Mouse (Mus musculus): ENCODE measurements around the gene Fam71f1. TPM values are rescaled to one million over a fixed set of nuclear protein-coding genes. Genes with fewer than 3 reads are reported as not detected.
A peak's percentile ranks its signal among the peaks of the same experiment; 100 is the strongest.

Fam71f1 gene
- polyA plus RNA-seq (2016; fragmentation: Nextera tagmentation; extraction: Ambion mirVana), result 0.18 TPM in 2 replicates

DNA sequence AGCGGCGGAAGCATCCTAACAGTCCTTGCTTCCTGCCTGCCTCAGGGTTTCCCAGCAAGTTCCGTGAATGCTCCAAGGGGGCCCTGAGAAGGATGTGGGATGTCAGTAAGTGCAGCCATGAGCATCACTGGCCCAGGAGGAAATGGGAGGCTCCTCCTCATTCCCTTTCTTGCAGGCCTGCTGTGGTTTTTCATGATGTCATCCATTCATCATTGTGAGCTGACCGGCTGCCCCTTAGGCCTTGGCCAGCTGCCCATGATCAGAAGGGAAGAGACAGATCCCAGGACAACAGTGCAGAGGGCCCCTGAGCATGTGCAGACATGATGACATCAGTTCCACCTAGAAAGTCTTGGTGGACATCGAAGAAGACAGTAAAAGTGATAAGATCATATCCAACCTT lies at the start of gene Fam71f1:
Fam71f1 (plus strand) TSS at position 262 of the 400 bp plus-strand sequence.
- whole genome bisulfite sequencing, result 26% methylated on average over 5 of the region's 5 CpGs
- ATAC-seq (ENCODE audit: insufficient number of reproducible peaks, low FRiP score), result peak; percentile 81
- Histone ChIP-seq H3K9ac (no peak within 1 kb of the TSS), H3K27me3 (replicated peaks) (no peaks in the 10 kb centered on the region), H3K9me3 (replicated peaks) (no peaks in the 10 kb centered on the region), H3K4me3 (no peak within 1 kb of the TSS), H3K36me3 (no peaks in the 10 kb centered on the region), H3K27ac (ENCODE audit: poor library complexity, severe bottlenecking) (peak within 1 kb of the TSS; percentile 33; the same call in 1 of the 2 replicates), H3K4me1 (replicated peaks) (peaks cover 10% of the 10 kb centered on the region), H3K4me2 (no peak within 1 kb of the TSS)

DNA sequence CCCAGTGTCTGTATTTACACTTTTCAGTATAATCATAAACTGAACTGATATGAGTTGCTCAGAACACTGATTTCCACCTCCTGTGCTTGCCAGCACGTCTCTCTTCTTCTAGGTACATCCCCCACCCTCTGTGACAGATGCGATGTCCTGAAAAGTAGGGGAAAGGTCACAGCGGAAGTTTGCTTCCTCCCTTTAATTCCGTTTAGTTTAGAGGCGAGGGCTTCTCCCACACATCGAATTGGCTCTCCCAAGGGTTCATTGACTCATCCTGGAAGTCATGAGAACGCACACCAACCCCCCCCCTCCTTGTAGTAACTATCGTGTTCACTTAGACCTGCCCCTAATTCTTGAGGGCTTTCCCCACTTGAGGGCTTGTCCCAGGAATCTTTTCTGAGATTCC lies 48.0 kb upstream of the Fam71f1 start:
- peak overlapping the region; percentile 50 for H3K4me2 ChIP-seq

DNA sequence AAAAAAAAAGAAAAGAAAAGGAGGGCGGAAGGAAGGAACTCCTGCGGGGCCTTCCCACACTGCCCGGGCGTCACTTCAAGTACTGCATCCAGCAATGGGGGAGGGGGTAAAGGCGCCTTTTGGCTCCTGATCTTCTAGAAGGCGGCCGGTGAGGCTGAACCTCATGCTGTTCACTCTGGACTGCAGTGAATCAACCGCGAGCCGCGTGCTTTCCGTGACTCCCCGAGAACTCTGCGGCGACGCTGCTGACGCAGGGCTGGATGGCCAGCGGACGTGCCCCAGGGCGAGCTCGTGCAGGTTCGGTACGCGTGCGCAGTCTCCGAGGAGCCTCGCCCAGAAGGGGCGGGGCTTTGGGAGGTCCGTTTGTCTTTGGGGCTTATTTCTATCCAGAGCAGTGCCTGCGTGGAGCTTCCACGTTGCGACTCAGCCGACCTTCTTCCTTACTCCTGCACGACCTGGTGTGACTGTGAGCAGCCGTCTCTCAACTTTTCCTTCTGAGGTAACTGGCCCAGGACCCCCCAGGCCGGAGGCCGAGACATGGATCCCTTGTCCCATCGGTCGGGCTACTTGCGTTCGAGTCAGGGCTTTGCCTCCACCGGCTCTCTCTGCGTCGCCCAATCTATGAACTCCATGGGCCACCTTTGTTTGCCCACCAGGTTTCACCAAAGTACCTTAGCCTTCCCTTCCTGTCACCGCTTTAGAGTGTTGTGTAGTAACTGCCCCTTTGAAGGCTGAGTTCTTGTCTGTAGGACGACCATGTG lies 46.4 kb upstream of the Fam71f1 start, which contains the start of gene Hilpda:
Hilpda (plus strand) TSS at position 177 of the 761 bp plus-strand sequence.
- H3K27me3 ChIP-seq (replicated peaks), result no peaks in the 10 kb centered on the region
- peak within 1 kb of the TSS; percentile 85 for H3K9ac ChIP-seq
- peak within 1 kb of the TSS; percentile 66 for H3K4me2 ChIP-seq
- 1% methylated on average over 46 of the region's 46 CpGs for WGBS
- H3K4me3 ChIP-seq, result peak within 1 kb of the TSS; percentile 83
- peak within 1 kb of the TSS; percentile 78 for H3K27ac ChIP-seq (ENCODE audit: poor library complexity, severe bottlenecking)
- H3K36me3 ChIP-seq, result peaks cover 16% of the 10 kb centered on the region
- peak; percentile 99 for ATAC-seq (ENCODE audit: insufficient number of reproducible peaks, low FRiP score)
- no peaks in the 10 kb centered on the region for H3K9me3 ChIP-seq (replicated peaks)
- peaks cover 23% of the 10 kb centered on the region for H3K4me1 ChIP-seq (replicated peaks)

More for the DNA sequence above, 48.0 kb upstream of the Fam71f1 start:
- H3K27me3 ChIP-seq (replicated peaks), result no peaks in the 10 kb centered on the region
- peaks cover 18% of the 10 kb centered on the region for H3K4me1 ChIP-seq (replicated peaks)
- H3K9me3 ChIP-seq (replicated peaks), result no peaks in the 10 kb centered on the region
- no peak for ATAC-seq (ENCODE audit: insufficient number of reproducible peaks, low FRiP score)
- 0 out of 2 replicates have a peak overlapping the region, but pooled peaks have one; percentile 21 for H3K4me3 ChIP-seq
- no peak overlapping the region for H3K27ac ChIP-seq (ENCODE audit: poor library complexity, severe bottlenecking)
- 7% methylated on average over 8 of the region's 8 CpGs for WGBS
- no peak overlapping the region for H3K9ac ChIP-seq
- H3K36me3 ChIP-seq, result peaks cover 15% of the 10 kb centered on the region

DNA sequence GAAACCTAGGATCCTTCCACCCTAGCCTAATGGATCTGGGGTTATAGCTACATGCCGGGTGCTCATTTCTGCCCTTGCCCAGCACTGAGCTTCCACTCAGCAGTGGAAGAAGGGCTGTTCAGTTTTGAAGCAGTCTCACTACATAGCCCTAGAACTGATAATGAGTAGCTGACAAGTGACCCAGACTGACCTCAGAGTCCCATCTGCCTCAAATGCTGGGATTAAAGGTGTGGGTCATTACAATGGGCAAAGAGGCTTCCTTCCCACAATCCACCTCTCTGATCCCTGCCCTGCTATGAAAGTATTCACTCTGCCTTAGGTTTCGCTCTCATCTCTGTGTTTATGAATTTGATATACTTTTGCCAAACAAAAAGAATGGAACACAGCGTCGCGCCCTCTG lies 42.2 kb upstream of the Fam71f1 start:
- Histone ChIP-seq H3K4me2 (no peak overlapping the region), H3K9me3 (replicated peaks) (no peaks in the 10 kb centered on the region), H3K4me3 (no peak overlapping the region), H3K4me1 (replicated peaks) (peaks cover 19% of the 10 kb centered on the region), H3K27ac (ENCODE audit: poor library complexity, severe bottlenecking) (no peak overlapping the region), H3K36me3 (peaks cover 16% of the 10 kb centered on the region), H3K9ac (no peak overlapping the region), H3K27me3 (replicated peaks) (no peaks in the 10 kb centered on the region)
- no peak for ATAC-seq (ENCODE audit: insufficient number of reproducible peaks, low FRiP score)
- WGBS, result 90% methylated on average over 5 of the region's 5 CpGs

DNA sequence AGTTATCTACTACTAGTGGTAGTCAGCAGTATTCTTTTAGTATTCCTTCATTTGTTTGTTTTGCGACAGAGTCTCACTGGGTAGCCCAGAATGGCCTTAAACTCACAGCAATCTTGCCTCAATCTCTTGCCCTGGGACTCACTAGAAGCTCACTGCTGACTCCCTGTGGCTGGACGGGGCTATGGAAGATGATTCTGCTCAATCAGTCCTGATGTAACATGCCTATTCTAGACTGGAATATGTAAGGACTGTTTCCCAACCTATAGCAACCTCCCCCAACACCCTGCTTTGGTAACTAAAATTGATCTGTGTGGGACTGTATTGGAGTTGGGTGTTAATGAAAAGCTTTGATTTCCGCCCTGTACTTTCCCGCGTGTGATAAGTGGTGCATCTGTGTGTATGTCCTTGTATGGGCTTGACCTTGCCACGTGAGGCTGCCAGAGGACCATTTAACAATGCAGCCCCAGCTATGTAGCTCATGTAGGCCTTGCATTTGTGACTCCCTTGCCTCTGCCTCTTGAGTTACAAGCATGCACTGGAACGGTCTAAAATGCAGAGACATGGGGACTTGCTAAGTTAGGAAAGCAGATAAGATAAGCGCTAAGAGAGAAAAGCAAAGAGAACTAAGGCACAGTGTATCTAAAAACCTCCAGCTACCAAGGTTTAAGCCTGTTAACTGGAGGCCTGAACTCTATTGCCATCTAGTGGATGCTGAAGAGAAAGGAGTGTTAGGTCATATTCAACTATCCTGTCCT lies 40.2 kb upstream of the Fam71f1 start:
- Histone ChIP-seq H3K36me3 (peaks cover 16% of the 10 kb centered on the region), H3K27me3 (replicated peaks) (no peaks in the 10 kb centered on the region), H3K27ac (ENCODE audit: poor library complexity, severe bottlenecking) (peak overlapping the region; percentile 75), H3K9ac (no peak overlapping the region), H3K9me3 (replicated peaks) (no peaks in the 10 kb centered on the region), H3K4me3 (no peak overlapping the region), H3K4me1 (replicated peaks) (peaks cover 13% of the 10 kb centered on the region), H3K4me2 (0 out of 2 replicates have a peak overlapping the region, but pooled peaks have one; percentile 6)
- WGBS, result 9% methylated on average over 8 of the region's 8 CpGs
- ATAC-seq (ENCODE audit: insufficient number of reproducible peaks, low FRiP score), result peak; percentile 68; the same call in 1 of the 2 replicates

DNA sequence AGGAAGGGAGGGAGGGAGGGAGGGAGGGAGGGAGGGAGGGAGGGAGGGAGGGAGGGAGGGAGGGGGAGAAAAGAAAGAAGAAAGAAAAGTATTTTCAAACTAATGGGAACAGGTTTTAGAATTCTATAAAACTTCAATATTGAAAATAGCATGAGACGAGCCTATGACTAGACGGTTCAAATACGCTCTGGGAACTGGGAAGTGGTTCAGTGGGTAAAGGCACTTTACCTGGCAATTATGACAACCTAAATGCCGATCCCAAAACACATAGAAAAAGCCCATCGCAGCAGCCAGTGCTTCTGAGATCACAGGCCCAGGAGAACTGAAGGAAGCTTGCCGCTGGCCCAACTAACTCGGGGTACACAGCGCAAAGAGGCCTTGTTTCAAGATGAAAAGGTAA lies 39.6 kb upstream of the Fam71f1 start, which contains the start of gene Fam71f2:
Fam71f2 (plus strand) TSS at position 301 of the 400 bp plus-strand sequence.
- Histone ChIP-seq H3K27me3 (replicated peaks) (no peaks in the 10 kb centered on the region), H3K27ac (ENCODE audit: poor library complexity, severe bottlenecking) (peak within 1 kb of the TSS; percentile 75), H3K9ac (no peak within 1 kb of the TSS), H3K4me2 (0 out of 2 replicates have a peak within 1 kb of the TSS, but pooled peaks have one; percentile 6), H3K4me3 (no peak within 1 kb of the TSS), H3K36me3 (peaks cover 16% of the 10 kb centered on the region), H3K4me1 (replicated peaks) (peaks cover 8% of the 10 kb centered on the region), H3K9me3 (replicated peaks) (no peaks in the 10 kb centered on the region)
- 82% methylated on average over 8 of the region's 8 CpGs for WGBS
- no peak for ATAC-seq (ENCODE audit: insufficient number of reproducible peaks, low FRiP score)

DNA sequence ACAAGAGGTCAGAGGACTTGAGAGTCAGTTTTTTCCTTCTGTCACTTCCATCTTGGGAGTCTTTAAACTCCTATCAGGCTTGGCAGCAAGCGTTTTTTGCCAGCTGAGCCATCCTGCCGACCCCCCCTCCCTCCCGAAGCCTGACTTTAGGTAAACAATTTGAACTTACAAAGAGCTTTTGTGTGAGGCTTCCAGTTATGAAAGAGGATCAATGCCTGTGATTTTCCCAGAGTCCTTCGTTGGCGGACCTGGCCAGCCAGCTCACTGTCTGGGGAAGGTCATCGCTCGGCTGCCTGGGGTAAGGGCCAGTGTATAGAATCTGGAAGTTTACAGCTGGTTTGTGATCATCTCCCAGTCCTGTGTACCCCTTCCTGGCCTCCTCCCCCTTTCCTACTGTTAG lies 38.3 kb upstream of the Fam71f1 start:
- Histone ChIP-seq H3K4me2 (no peak overlapping the region), H3K9me3 (replicated peaks) (no peaks in the 10 kb centered on the region), H3K9ac (no peak overlapping the region), H3K27ac (ENCODE audit: poor library complexity, severe bottlenecking) (no peak overlapping the region), H3K27me3 (replicated peaks) (no peaks in the 10 kb centered on the region), H3K4me3 (no peak overlapping the region), H3K36me3 (peaks cover 4% of the 10 kb centered on the region; the same call in 1 of the 2 replicates), H3K4me1 (replicated peaks) (peaks cover 8% of the 10 kb centered on the region)
- ATAC-seq (ENCODE audit: insufficient number of reproducible peaks, low FRiP score), result no peak
- 56% methylated on average over 7 of the region's 7 CpGs for WGBS

DNA sequence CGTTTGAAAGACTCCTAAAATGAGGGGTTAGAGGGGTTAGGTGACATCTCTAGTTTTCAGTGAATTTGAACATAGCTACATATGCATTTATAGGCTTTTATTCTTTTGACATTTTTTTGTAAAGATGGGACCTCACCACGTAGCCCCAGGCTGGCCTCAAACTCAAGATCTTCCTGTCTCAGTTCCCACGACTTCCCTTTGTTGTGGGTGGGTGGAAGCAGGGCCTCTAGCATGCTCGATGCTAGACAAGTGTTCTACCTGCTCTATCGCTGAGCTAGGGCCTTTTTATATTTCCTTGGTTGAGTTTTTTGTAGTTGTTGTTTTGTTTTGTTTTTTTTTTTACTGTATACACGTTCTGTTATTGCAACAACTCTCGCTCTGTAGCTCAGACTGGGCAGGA lies 32.1 kb upstream of the Fam71f1 start:
- no peak overlapping the region for H3K4me2 ChIP-seq
- H3K9me3 ChIP-seq (replicated peaks), result no peaks in the 10 kb centered on the region
- no peaks in the 10 kb centered on the region for H3K36me3 ChIP-seq
- no peak overlapping the region for H3K9ac ChIP-seq
- 69% methylated on average over 7 of the region's 7 CpGs for WGBS
- H3K4me1 ChIP-seq (replicated peaks), result no peaks in the 10 kb centered on the region
- H3K4me3 ChIP-seq, result no peak overlapping the region
- no peak overlapping the region for H3K27ac ChIP-seq (ENCODE audit: poor library complexity, severe bottlenecking)
- ATAC-seq (ENCODE audit: insufficient number of reproducible peaks, low FRiP score), result no peak
- 0 out of 2 replicates have a peak, but pooled peaks cover 3% of the 10 kb centered on the region for H3K27me3 ChIP-seq (replicated peaks)

DNA sequence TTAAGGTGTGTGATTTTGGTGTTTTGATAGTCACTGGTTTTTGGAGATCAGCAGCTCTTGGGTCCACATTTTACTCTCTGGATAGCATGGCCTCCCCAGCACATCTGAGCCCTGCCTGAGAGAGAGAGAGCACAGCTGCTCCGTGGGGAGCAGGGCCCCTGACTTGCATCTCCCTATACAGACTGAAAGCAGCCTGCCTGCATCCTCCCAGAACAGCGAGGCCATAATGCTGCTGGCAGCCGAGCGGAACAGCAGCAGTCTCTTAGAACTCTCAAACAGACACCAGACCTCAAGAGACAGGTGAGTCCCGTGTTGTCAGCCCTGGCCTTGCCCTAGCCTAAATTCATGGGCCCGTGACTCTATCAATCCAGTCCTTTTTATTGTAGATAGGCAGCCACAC lies 31.5 kb upstream of the Fam71f1 start:
- no peak overlapping the region for H3K27ac ChIP-seq (ENCODE audit: poor library complexity, severe bottlenecking)
- no peak for ATAC-seq (ENCODE audit: insufficient number of reproducible peaks, low FRiP score)
- H3K27me3 ChIP-seq (replicated peaks), result 0 out of 2 replicates have a peak, but pooled peaks cover 3% of the 10 kb centered on the region
- no peak overlapping the region for H3K9ac ChIP-seq
- H3K4me2 ChIP-seq, result no peak overlapping the region
- no peaks in the 10 kb centered on the region for H3K36me3 ChIP-seq
- H3K4me1 ChIP-seq (replicated peaks), result no peaks in the 10 kb centered on the region
- no peaks in the 10 kb centered on the region for H3K9me3 ChIP-seq (replicated peaks)
- 43% methylated on average over 6 of the region's 6 CpGs for WGBS
- H3K4me3 ChIP-seq, result no peak overlapping the region

DNA sequence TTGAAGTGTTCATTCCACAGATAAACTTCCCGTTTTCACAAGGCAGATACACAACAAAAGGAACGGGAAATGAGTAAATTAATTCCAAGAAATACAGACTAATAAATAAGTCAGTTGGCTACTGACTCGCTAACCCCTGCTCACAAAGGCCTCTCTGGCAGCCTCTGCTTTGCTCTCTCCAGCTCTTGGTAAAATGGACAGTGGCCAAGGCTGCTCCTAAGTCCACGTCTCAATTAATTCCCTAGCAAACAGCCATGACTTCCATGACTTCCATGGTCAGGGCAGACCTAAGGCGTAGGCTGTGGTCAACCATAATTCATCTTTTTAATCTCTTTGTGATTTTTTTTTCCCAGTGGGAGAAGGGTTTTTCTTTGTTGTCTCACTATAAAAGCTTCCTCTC lies 31.0 kb upstream of the Fam71f1 start:
- Histone ChIP-seq H3K4me3 (no peak overlapping the region), H3K9me3 (replicated peaks) (no peaks in the 10 kb centered on the region), H3K36me3 (no peaks in the 10 kb centered on the region), H3K4me1 (replicated peaks) (no peaks in the 10 kb centered on the region), H3K9ac (no peak overlapping the region), H3K27me3 (replicated peaks) (0 out of 2 replicates have a peak, but pooled peaks cover 3% of the 10 kb centered on the region), H3K4me2 (no peak overlapping the region), H3K27ac (ENCODE audit: poor library complexity, severe bottlenecking) (no peak overlapping the region)
- no peak for ATAC-seq (ENCODE audit: insufficient number of reproducible peaks, low FRiP score)
- WGBS, result 76% methylated on average over 5 of the region's 5 CpGs

DNA sequence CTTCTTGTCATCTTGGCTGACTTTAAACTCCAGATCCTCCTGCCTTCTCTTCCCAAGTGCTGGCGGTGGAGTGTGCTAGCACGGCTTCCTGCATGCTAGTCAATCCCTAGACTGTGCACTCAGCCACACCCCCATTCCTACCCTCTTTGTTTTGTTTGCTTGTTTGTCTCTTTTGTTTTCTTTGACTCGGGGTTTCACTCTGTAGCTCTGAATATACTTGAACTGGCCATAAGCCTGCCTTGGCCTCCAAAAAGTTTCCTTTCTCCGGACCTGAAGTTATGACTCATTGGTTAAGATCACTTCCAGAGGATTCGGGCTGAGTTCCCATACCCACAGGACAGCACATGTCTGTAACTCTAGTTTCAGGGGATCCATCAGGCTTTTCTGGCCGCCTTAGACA lies 30.3 kb upstream of the Fam71f1 start:
- Histone ChIP-seq H3K36me3 (no peaks in the 10 kb centered on the region), H3K27me3 (replicated peaks) (0 out of 2 replicates have a peak, but pooled peaks cover 3% of the 10 kb centered on the region), H3K27ac (ENCODE audit: poor library complexity, severe bottlenecking) (no peak overlapping the region), H3K9ac (no peak overlapping the region), H3K9me3 (replicated peaks) (no peaks in the 10 kb centered on the region), H3K4me2 (no peak overlapping the region), H3K4me1 (replicated peaks) (no peaks in the 10 kb centered on the region), H3K4me3 (no peak overlapping the region)
- WGBS, result 64% methylated on average over 6 of the region's 6 CpGs
- no peak for ATAC-seq (ENCODE audit: insufficient number of reproducible peaks, low FRiP score)

All from heart, embryonic 12.5 days (tissue).